Mouse (Mus musculus) cortical plate, adult 2 months (tissue): ENCODE data around the gene Lipc.

Experiments used
- CTCF ChIP-seq: fragments of 200-500 bp; IDR thresholded peaks from 2 replicates; pipeline ENCODE4 v1.5.1; 2011; ENCODE audit warnings: mild to moderate bottlenecking, control low read depth, low read length; ENCODE audit not compliant: insufficient read depth; ENCODE audit errors: extremely low read depth
- POLR2A ChIP-seq: fragments of 200-500 bp; IDR thresholded peaks from 2 replicates; pipeline ENCODE4 v1.6.1; 2011; ENCODE audit warnings: mild to moderate bottlenecking, low read length, control low read depth; ENCODE audit not compliant: insufficient read depth; ENCODE audit errors: extremely low read depth

DNA sequence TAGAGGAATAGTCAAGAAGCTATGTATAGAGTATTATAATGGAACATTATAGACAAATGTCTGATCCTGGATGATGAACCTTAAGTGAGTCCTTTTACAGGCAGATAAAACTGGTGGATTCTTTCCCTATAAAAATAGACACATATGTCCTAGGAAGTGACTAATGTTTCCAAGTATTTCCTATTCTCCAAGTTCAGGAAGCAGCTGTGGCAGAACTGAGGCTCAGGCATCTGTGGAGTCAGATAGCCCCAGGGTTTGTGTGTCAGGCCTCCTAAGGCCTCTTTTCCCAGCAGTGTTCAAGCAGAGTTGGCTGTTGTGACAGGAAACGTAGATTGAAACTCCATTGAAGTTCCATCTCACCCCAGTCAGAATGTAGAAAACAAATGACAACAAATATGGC is 25.4 kb upstream of the Lipc start:
- TF ChIP-seq POLR2A (no peak), CTCF (no peak)
